Mouse (Mus musculus): ENCODE data around the gene Dnajc19. TPM values are rescaled to one million over a fixed set of nuclear protein-coding genes. Genes with fewer than 3 reads are reported as not detected.

Gene Dnajc19
- polyA plus RNA-seq, 2 experiments, result 91.5 to 148 TPM

GRCm38 (mm10) chr3:34062352-34062751 lies 18.8 kb downstream of the Dnajc19 start:
- DNase-seq (ENCODE audit: low spot score) (no peak), ATAC-seq (ENCODE audit: low FRiP score, low read depth) (no peak)
- H3K4me1 ChIP-seq (ENCODE audit: control insufficient read depth, insufficient read depth, low read length), result no peaks in the 10 kb centered on the region
- no peak overlapping the region for H3K9ac ChIP-seq (ENCODE audit: low read depth, low read length, severe bottlenecking)
- H3K27me3 ChIP-seq (ENCODE audit: control insufficient read depth, insufficient read depth, low read length), result no peaks in the 10 kb centered on the region
- no peak for TF ChIP-seq POLR2A (IDR thresholded peaks at IDR 0.05; ENCODE audit: borderline replicate concordance, extremely low read depth, insufficient read depth, insufficient read length)
- H3K36me3 ChIP-seq (ENCODE audit: control insufficient read depth, insufficient read depth, low read length), result peaks cover 62% of the 10 kb centered on the region
- H3K9me3 ChIP-seq (ENCODE audit: control insufficient read depth, low read length), result no peaks in the 10 kb centered on the region
- H3K4me3 ChIP-seq (replicated peaks; ENCODE audit: low read length), result no peak overlapping the region
- no peak overlapping the region for H3K27ac ChIP-seq (replicated peaks; ENCODE audit: low read depth, low read length)
- WGBS, result 89% methylated on average over 2 of the region's 2 CpGs
- no peak overlapping the region for H3K4me2 ChIP-seq (replicated peaks; ENCODE audit: low read depth, low read length, severe bottlenecking)

GRCm38 (mm10) chr3:34041990-34042389 lies 39.1 kb downstream of the Dnajc19 start:
- no peak overlapping the region for H3K9ac ChIP-seq (ENCODE audit: low read depth, low read length, severe bottlenecking)
- H3K27me3 ChIP-seq (ENCODE audit: control insufficient read depth, insufficient read depth, low read length), result no peaks in the 10 kb centered on the region
- H3K27ac ChIP-seq (replicated peaks; ENCODE audit: low read depth, low read length), result no peak overlapping the region
- no peak overlapping the region for H3K4me2 ChIP-seq (replicated peaks; ENCODE audit: low read depth, low read length, severe bottlenecking)
- ATAC-seq (ENCODE audit: low FRiP score, low read depth) (peak; percentile 44; the same call in 1 of the 2 replicates), DNase-seq (ENCODE audit: low spot score) (peak; percentile 9)
- H3K4me1 ChIP-seq (ENCODE audit: control insufficient read depth, insufficient read depth, low read length), result no peaks in the 10 kb centered on the region
- 85% methylated on average over 4 of the region's 4 CpGs for WGBS
- H3K9me3 ChIP-seq (ENCODE audit: control insufficient read depth, low read length), result no peaks in the 10 kb centered on the region
- H3K36me3 ChIP-seq (ENCODE audit: control insufficient read depth, insufficient read depth, low read length), result peaks cover 43% of the 10 kb centered on the region
- H3K4me3 ChIP-seq (replicated peaks; ENCODE audit: low read length), result no peak overlapping the region
- no peak for TF ChIP-seq POLR2A (IDR thresholded peaks at IDR 0.05; ENCODE audit: borderline replicate concordance, extremely low read depth, insufficient read depth, insufficient read length)

- no peak for TF ChIP-seq POLR2A (IDR thresholded peaks at IDR 0.05; ENCODE audit: borderline replicate concordance, extremely low read depth, insufficient read depth, insufficient read length)
- ATAC-seq (ENCODE audit: low FRiP score, low read depth) (no peak), DNase-seq (ENCODE audit: low spot score) (no peak)
- H3K4me3 ChIP-seq (replicated peaks; ENCODE audit: low read length), result no peak overlapping the region
- H3K27me3 ChIP-seq (ENCODE audit: control insufficient read depth, insufficient read depth, low read length), result no peaks in the 10 kb centered on the region
- 0 out of 2 replicates have a peak, but pooled peaks cover 4% of the 10 kb centered on the region for H3K36me3 ChIP-seq (ENCODE audit: control insufficient read depth, insufficient read depth, low read length)
- H3K4me1 ChIP-seq (ENCODE audit: control insufficient read depth, insufficient read depth, low read length), result no peaks in the 10 kb centered on the region
- WGBS, result 81% methylated on average over 3 of the region's 3 CpGs
- no peak overlapping the region for H3K9ac ChIP-seq (ENCODE audit: low read depth, low read length, severe bottlenecking)
- H3K27ac ChIP-seq (replicated peaks; ENCODE audit: low read depth, low read length), result no peak overlapping the region
- no peak overlapping the region for H3K4me2 ChIP-seq (replicated peaks; ENCODE audit: low read depth, low read length, severe bottlenecking)
- H3K9me3 ChIP-seq (ENCODE audit: control insufficient read depth, low read length), result no peaks in the 10 kb centered on the region
Observed at GRCm38 (mm10) chr3:34035706-34036105, 45.4 kb downstream of the Dnajc19 start.

- ATAC-seq (ENCODE audit: low FRiP score, low read depth), result no peak
- Histone ChIP-seq H3K4me3 (replicated peaks; ENCODE audit: low read length) (no peak overlapping the region), H3K27ac (replicated peaks; ENCODE audit: low read depth, low read length) (no peak overlapping the region), H3K9me3 (ENCODE audit: control insufficient read depth, low read length) (no peaks in the 10 kb centered on the region), H3K36me3 (ENCODE audit: control insufficient read depth, insufficient read depth, low read length) (no peaks in the 10 kb centered on the region), H3K27me3 (ENCODE audit: control insufficient read depth, insufficient read depth, low read length) (no peaks in the 10 kb centered on the region), H3K4me1 (ENCODE audit: control insufficient read depth, insufficient read depth, low read length) (no peaks in the 10 kb centered on the region), H3K4me2 (replicated peaks; ENCODE audit: low read depth, low read length, severe bottlenecking) (no peak overlapping the region), H3K9ac (ENCODE audit: low read depth, low read length, severe bottlenecking) (no peak overlapping the region)
- no peak for TF ChIP-seq POLR2A (IDR thresholded peaks at IDR 0.05; ENCODE audit: borderline replicate concordance, extremely low read depth, insufficient read depth, insufficient read length)
- WGBS, result 79% methylated on average over 1 of the region's 1 CpGs
- no peak for DNase-seq (ENCODE audit: low spot score)
Observed at GRCm38 (mm10) chr3:34034803-34035202, 46.3 kb downstream of the Dnajc19 start.

- Histone ChIP-seq H3K9ac (ENCODE audit: low read depth, low read length, severe bottlenecking) (no peak overlapping the region), H3K4me3 (replicated peaks; ENCODE audit: low read length) (no peak overlapping the region), H3K36me3 (ENCODE audit: control insufficient read depth, insufficient read depth, low read length) (no peaks in the 10 kb centered on the region), H3K27ac (replicated peaks; ENCODE audit: low read depth, low read length) (no peak overlapping the region), H3K9me3 (ENCODE audit: control insufficient read depth, low read length) (no peaks in the 10 kb centered on the region), H3K4me2 (replicated peaks; ENCODE audit: low read depth, low read length, severe bottlenecking) (no peak overlapping the region), H3K4me1 (ENCODE audit: control insufficient read depth, insufficient read depth, low read length) (no peaks in the 10 kb centered on the region), H3K27me3 (ENCODE audit: control insufficient read depth, insufficient read depth, low read length) (no peaks in the 10 kb centered on the region)
- no peak for ATAC-seq (ENCODE audit: low FRiP score, low read depth)
- DNase-seq (ENCODE audit: low spot score), result no peak
- 70% methylated on average over 3 of the region's 3 CpGs for WGBS
- no peak for TF ChIP-seq POLR2A (IDR thresholded peaks at IDR 0.05; ENCODE audit: borderline replicate concordance, extremely low read depth, insufficient read depth, insufficient read length)
Observed at GRCm38 (mm10) chr3:34033720-34034364, 47.3 kb downstream of the Dnajc19 start.
